Comparison of ENCODE assay signal across 7 mouse cellular contexts in genomic region chr17:86496123-86496771, GRCm38 (mm10). TPM values are rescaled to one million over a fixed set of nuclear protein-coding genes. Genes with fewer than 3 reads are reported as not detected.
A peak's percentile ranks its signal among the peaks of the same experiment; 100 is the strongest.
DNase-seq lines count a peak whose midpoint lies in the region; ATAC-seq and TF ChIP-seq lines count a peak whose summit lies in the region.

No protein-coding gene starts in this region.

- POLR2A ChIA-PET in Patski (lab: Charles Lee): no interaction called here

- in situ Hi-C loops in Patski (cut with MboI; ENCODE audit: low pct_unique_long_range_greater_than_20kb): loop anchor here (25.0 kb wide), 2 partner anchors 766 to 1091 kb away; partner anchors contain the start of gene Mcfd2

- DNase-seq in left cerebral cortex, adult 18-20 months (ENCODE audit: low spot score in 2 of 2): peak; percentile 53 to 61
- no peak for DNase-seq in left cerebral cortex, adult 11 months (ENCODE audit: low spot score)
- DNase-seq in Patski (ENCODE audit: low read depth, low spot score): peak; percentile 13
- peak; percentile 46 to 77 for DNase-seq in cerebellum, postnatal 25 days
- DNase-seq in kidney, postnatal 25 days: peak; percentile 70 to 79
- DNase-seq in lung, postnatal 25 days (ENCODE audit: low spot score): peak; percentile 74

- TF ChIP-seq CTCF in Patski (IDR thresholded peaks at IDR 0.05): peak; percentile 64

- no peaks in the 10 kb centered on the region for H3K27me3 ChIP-seq in Patski

- no peak for ATAC-seq in Patski
- ATAC-seq in granulocyte monocyte progenitor cell, adult 5-6 weeks (replicated peaks; ENCODE audit: poor library complexity, severe bottlenecking): no peak

- CTCF ChIA-PET in Patski (lab: Charles Lee): interaction anchor here (0.7 to 1.8 kb wide), 2 partner anchors 34 to 409 kb away, joined by 4 to 7 read pairs; no protein-coding TSS in a partner anchor

RNA-seq across cellular contexts. Expression of gene Gm10309, which starts 8.8 kb away (rescaled TPM):
- total RNA-seq in left cerebral cortex, adult 18-20 months (2021): not detected
- not detected for polyA plus RNA-seq in Patski (2021)
- total RNA-seq in granulocyte monocyte progenitor cell, adult 5-6 weeks (2014; fragmentation: Nextera tagmentation): not detected in 2 replicates
- total RNA-seq in granulocyte monocyte progenitor cell, adult 5-6 weeks (2017): not detected in 2 replicates
